Mouse (Mus musculus) retina, postnatal 1 day (tissue): ENCODE data around the gene Sp9.

Source experiments
- DNase-seq: peaks from one replicate; pipeline ENCODE4 v3.0.0-alpha.2; 2012

Gene Sp9

GRCm38 (mm10) chr2:73314311-73314710 lies 42.6 kb downstream of the Sp9 start:
- no peak for DNase-seq

- no peak for DNase-seq
These were observed 45.7 kb downstream of the Sp9 start for GRCm38 (mm10) chr2:73317426-73317825.

- DNase-seq, result no peak
These were observed 47.5 kb downstream of the Sp9 start for GRCm38 (mm10) chr2:73319218-73319617.

- no peak for DNase-seq
These were observed 51.3 kb downstream of the Sp9 start for GRCm38 (mm10) chr2:73322991-73323390.

GRCm38 (mm10) chr2:73325871-73326270 lies 54.1 kb downstream of the Sp9 start:
- no peak for DNase-seq
